Mouse (Mus musculus): ENCODE data around the gene Crnn.

GRCm38 (mm10) chr3:93162502-93162901 lies 17.9 kb downstream of the Crnn start:
- no peak for TF ChIP-seq CTCF (IDR thresholded peaks at IDR 0.05; ENCODE audit: low read depth, low read length)
- TF ChIP-seq POLR2A (IDR thresholded peaks at IDR 0.05; ENCODE audit: borderline replicate concordance, low read depth, low read length): no peak
